Mouse (Mus musculus): ENCODE data around the gene Ptcd2. TPM values are rescaled to one million over a fixed set of nuclear protein-coding genes. Genes with fewer than 3 reads are reported as not detected.

The Ptcd2 gene
- polyA plus RNA-seq (2014; fragmentation: Nextera tagmentation; extraction: Ambion mirVana), result 57.5 and 59.1 TPM in 2 replicates

DNA sequence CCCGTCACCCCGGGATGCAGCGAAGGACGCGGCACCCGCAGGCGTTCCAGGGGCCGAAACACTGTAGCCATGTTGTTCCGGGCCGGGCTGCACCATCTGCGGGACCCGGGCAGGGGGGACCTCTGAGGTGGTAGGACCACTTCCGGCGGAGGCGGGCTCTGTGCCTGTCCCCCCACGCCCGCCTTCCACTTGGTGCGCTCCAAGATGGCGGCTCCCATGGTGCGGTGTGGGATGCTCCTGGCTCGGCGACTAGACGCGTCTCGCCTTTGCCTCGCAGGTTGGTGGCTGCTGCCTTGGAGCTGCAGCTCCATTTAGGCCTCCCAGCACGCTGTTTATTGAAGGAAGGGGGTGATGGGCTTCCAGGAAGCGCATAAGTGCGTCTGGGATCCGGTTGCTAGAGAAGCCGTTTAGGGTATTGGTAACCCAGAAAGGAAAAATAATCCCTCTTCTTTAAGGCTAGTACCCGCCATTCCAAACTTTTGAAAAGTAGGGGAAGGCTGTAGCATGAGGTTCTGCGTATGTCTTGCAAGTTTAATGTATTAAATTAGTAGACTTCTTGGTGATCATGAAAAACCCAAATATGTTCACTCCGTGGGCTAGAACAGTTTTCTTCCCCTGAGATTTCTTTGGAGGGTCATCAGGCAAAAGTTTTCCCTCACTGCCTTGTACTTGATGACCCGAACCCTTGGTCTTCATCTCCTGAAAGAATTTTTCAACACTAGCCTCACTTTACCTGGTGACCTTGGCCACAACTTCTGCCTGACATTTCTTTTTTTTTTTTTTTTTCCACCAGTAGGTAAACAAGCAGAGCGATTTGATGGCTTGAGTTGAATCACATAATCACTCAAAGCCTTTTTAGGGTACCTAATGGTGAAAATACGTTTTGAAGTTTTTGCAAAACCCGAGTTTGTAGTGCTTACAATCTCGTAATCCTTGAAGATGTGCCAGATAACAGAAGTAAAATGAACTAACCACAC lies at the start of gene Ptcd2, which contains the start of gene Mrps27:
Gene Ptcd2 (minus strand): TSS at position 107 of the 977 bp plus-strand sequence.
Gene Mrps27 (plus strand): TSS at position 188 of the 977 bp plus-strand sequence.
- Histone ChIP-seq H3K4me3 (ENCODE audit: low read length) (peak within 1 kb of the TSS; percentile 94), H3K4me2 (replicated peaks; ENCODE audit: low read depth, low read length) (peak within 1 kb of the TSS; percentile 74), H3K9ac (ENCODE audit: low read depth, low read length) (peak within 1 kb of the TSS; percentile 85), H3K27me3 (ENCODE audit: control insufficient read depth, insufficient read depth, low read length) (no peaks in the 10 kb centered on the region), H3K36me3 (ENCODE audit: control insufficient read depth, insufficient read depth, low read length) (peaks cover 30% of the 10 kb centered on the region), H3K27ac (ENCODE audit: low read depth, low read length) (peak within 1 kb of the TSS; percentile 81), H3K4me1 (ENCODE audit: control insufficient read depth, insufficient read depth, low read length) (peaks cover 12% of the 10 kb centered on the region; the same call in 1 of the 2 replicates), H3K9me3 (ENCODE audit: control insufficient read depth, low read length) (no peaks in the 10 kb centered on the region)
- ATAC-seq (ENCODE audit: low FRiP score, low TSS enrichment), result peak; percentile 99
- WGBS, result 3% methylated on average over 39 of the region's 39 CpGs

DNA sequence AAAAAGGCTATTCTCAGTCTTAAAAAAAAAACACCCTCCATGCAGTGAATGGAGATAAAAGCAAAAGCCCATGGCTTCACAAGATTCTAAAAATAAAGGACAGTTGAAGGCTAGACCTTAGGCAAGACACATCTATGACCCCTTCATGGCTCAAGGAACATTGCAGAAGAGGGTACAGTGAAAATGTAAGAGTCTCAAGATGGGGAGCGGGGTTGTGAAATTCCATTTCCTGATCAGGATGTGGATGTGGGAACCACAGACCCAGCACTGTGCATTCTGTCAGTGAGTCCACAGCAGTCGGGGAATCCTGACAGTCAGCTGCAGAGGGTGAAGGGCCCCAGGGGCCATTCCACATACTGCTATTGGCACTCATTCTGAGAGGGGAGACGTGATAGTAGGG lies 48.6 kb upstream of the Ptcd2 start:
- WGBS, result 84% methylated on average over 3 of the region's 3 CpGs
- H3K36me3 ChIP-seq (ENCODE audit: control insufficient read depth, insufficient read depth, low read length), result no peaks in the 10 kb centered on the region; the same call in 1 of the 2 replicates
- no peak overlapping the region for H3K9ac ChIP-seq (ENCODE audit: low read depth, low read length)
- no peak overlapping the region for H3K27ac ChIP-seq (ENCODE audit: low read depth, low read length)
- H3K27me3 ChIP-seq (ENCODE audit: control insufficient read depth, insufficient read depth, low read length), result no peaks in the 10 kb centered on the region
- H3K4me3 ChIP-seq (ENCODE audit: low read length), result no peak overlapping the region
- no peak overlapping the region for H3K4me2 ChIP-seq (replicated peaks; ENCODE audit: low read depth, low read length)
- ATAC-seq (ENCODE audit: low FRiP score, low TSS enrichment), result no peak
- H3K9me3 ChIP-seq (ENCODE audit: control insufficient read depth, low read length), result no peaks in the 10 kb centered on the region
- no peaks in the 10 kb centered on the region for H3K4me1 ChIP-seq (ENCODE audit: control insufficient read depth, insufficient read depth, low read length)

DNA sequence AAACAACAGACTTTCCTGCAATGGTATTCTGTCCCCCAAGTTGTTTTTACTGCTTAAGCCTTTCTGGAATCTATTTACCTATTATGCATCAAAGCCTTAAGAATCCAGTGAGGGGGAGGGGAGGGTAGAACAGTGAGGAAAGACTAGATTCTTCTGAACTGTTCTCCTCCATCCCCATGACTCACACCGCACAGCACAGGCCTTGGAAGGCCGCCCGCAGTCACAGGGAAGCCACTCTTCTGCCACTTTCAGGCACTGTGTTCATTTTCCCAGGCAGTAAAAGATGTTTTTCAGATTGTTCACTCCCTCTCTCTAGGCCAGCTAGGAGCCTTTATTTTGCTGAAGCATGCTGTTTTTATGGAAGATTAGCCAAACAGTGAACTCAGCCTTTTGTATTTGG lies 46.9 kb upstream of the Ptcd2 start:
- Histone ChIP-seq H3K4me2 (replicated peaks; ENCODE audit: low read depth, low read length) (no peak overlapping the region), H3K36me3 (ENCODE audit: control insufficient read depth, insufficient read depth, low read length) (no peaks in the 10 kb centered on the region; the same call in 1 of the 2 replicates), H3K27me3 (ENCODE audit: control insufficient read depth, insufficient read depth, low read length) (no peaks in the 10 kb centered on the region), H3K9ac (ENCODE audit: low read depth, low read length) (no peak overlapping the region), H3K9me3 (ENCODE audit: control insufficient read depth, low read length) (no peaks in the 10 kb centered on the region), H3K4me3 (ENCODE audit: low read length) (no peak overlapping the region), H3K27ac (ENCODE audit: low read depth, low read length) (no peak overlapping the region), H3K4me1 (ENCODE audit: control insufficient read depth, insufficient read depth, low read length) (no peaks in the 10 kb centered on the region)
- 86% methylated on average over 3 of the region's 3 CpGs for WGBS
- ATAC-seq (ENCODE audit: low FRiP score, low TSS enrichment), result no peak

DNA sequence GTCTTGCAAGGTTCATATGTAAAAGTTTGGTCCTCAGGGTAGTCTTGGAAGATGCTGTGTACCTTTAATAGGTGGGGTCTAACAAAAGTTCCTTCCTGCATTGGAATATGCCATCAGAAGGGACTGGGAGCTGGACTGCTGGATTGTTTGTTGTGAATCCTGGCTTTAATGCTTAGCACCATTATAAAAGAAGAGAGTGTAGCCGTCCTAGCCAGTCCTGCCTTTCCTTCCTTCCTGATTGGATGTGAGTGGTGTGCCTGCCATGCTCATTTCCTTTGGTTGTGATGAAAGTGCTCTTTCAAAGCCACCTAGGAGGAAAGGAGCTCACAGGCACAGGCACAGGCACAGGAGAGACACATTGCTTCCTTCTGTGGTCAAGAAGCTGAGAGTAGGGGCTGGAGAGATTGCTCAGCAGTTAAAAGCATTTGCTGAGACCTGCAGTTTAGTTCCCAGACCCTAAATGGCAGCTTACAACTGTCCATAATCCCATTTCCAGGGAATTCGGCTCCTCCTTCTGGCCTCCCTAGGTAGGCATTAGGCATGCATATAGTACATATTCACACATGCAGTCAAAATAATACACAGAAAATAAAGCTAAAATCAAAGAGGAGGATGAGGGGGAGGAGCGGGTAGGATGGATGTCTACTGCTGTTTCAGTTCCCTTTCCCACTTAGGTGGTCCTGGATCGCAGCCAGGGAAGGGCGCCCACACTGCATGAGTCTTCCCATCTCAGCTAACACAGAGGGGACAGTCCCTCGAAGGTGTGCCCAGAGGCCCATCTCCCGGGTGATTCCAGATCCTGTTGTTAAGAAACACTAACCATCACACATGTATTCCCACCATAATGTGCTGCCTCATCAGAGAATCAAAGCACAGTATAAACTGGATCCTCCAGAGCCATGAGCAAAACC lies 43.7 kb upstream of the Ptcd2 start:
- Histone ChIP-seq H3K9me3 (ENCODE audit: control insufficient read depth, low read length) (no peaks in the 10 kb centered on the region), H3K36me3 (ENCODE audit: control insufficient read depth, insufficient read depth, low read length) (no peaks in the 10 kb centered on the region; the same call in 1 of the 2 replicates), H3K9ac (ENCODE audit: low read depth, low read length) (no peak overlapping the region), H3K4me3 (ENCODE audit: low read length) (no peak overlapping the region), H3K27ac (ENCODE audit: low read depth, low read length) (no peak overlapping the region), H3K4me2 (replicated peaks; ENCODE audit: low read depth, low read length) (no peak overlapping the region), H3K27me3 (ENCODE audit: control insufficient read depth, insufficient read depth, low read length) (no peaks in the 10 kb centered on the region), H3K4me1 (ENCODE audit: control insufficient read depth, insufficient read depth, low read length) (no peaks in the 10 kb centered on the region)
- no peak for ATAC-seq (ENCODE audit: low FRiP score, low TSS enrichment)
- WGBS, result 73% methylated on average over 7 of the region's 7 CpGs

DNA sequence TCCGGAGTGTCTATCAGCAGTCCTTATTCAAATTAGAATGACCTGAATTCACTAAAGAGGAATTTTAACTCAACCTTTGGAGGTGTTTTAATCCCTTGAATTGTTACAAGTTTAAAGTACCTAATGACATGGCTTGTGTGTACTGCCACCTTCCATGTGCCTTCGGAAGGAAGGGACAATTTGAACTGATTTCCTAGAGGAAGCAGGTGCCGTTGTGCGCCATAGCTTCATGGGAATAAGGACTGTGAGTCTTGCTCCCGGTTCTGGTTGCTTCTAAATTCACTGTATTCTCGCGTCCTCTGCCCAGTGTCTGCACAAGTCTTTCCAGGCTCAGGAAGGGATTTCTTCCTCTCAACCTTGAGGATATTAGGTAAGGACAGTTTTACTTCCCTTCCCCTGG lies 41.8 kb upstream of the Ptcd2 start:
- Histone ChIP-seq H3K36me3 (ENCODE audit: control insufficient read depth, insufficient read depth, low read length) (peaks cover 1% of the 10 kb centered on the region; the same call in 1 of the 2 replicates), H3K4me1 (ENCODE audit: control insufficient read depth, insufficient read depth, low read length) (no peaks in the 10 kb centered on the region), H3K9ac (ENCODE audit: low read depth, low read length) (no peak overlapping the region), H3K9me3 (ENCODE audit: control insufficient read depth, low read length) (no peaks in the 10 kb centered on the region), H3K27ac (ENCODE audit: low read depth, low read length) (no peak overlapping the region), H3K4me3 (ENCODE audit: low read length) (no peak overlapping the region), H3K4me2 (replicated peaks; ENCODE audit: low read depth, low read length) (no peak overlapping the region), H3K27me3 (ENCODE audit: control insufficient read depth, insufficient read depth, low read length) (no peaks in the 10 kb centered on the region)
- no peak for ATAC-seq (ENCODE audit: low FRiP score, low TSS enrichment)
- WGBS, result 92% methylated on average over 7 of the region's 7 CpGs

DNA sequence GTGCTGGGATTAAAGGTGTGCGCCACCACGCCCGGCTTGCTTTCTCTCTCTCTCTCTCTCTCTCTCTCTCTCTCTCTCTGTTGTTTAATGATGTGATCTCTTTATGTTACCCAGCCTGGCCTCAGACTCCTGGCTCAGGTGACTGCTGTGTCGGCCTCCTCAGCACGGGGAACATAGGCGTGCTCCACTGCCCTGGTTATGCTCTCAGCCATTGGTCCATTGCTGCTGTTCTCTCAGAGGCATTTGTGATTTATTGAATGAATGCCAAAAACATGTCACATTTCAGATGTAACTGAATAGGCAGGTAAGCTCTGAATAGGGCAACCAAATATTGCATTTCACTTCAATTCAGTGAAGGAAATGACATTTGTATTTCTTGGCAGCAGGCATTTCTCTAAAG lies 41.4 kb upstream of the Ptcd2 start:
- H3K27ac ChIP-seq (ENCODE audit: low read depth, low read length), result no peak overlapping the region
- H3K9ac ChIP-seq (ENCODE audit: low read depth, low read length), result no peak overlapping the region
- 75% methylated on average over 6 of the region's 6 CpGs for WGBS
- H3K4me2 ChIP-seq (replicated peaks; ENCODE audit: low read depth, low read length), result no peak overlapping the region
- no peaks in the 10 kb centered on the region for H3K9me3 ChIP-seq (ENCODE audit: control insufficient read depth, low read length)
- no peaks in the 10 kb centered on the region for H3K27me3 ChIP-seq (ENCODE audit: control insufficient read depth, insufficient read depth, low read length)
- ATAC-seq (ENCODE audit: low FRiP score, low TSS enrichment), result no peak
- no peaks in the 10 kb centered on the region for H3K4me1 ChIP-seq (ENCODE audit: control insufficient read depth, insufficient read depth, low read length)
- no peak overlapping the region for H3K4me3 ChIP-seq (ENCODE audit: low read length)
- peaks cover 6% of the 10 kb centered on the region; the same call in 1 of the 2 replicates for H3K36me3 ChIP-seq (ENCODE audit: control insufficient read depth, insufficient read depth, low read length)

DNA sequence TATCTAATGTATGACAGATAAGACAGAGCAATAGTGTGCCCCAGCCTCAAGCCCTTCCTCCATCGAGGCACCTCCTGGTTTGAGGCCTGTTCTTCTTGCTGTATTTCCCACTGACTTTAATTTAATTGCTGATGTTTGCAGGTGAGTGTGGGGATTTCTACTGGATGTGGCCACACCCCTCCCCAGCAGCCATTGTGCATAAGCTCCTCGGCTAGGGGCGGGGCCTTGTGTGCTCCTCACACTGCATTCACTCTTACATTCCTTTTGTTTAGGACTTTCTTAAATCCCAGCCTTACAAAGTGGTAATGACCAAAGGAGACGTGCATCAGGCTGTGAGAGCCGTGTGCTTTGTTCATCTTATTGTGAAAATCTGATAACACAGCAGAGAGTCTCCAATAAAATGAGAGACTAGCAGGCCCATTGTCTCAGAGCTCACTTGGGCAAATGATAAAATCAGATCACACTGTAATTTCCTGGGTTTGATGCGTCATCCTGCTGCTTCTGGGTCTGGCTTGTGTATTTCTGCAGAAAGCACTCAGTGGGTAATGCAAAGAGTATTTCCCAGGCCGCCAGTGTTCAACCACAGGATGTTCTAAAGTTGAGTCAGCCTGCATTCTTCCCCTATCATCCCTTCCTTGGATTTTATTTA lies 40.2 kb upstream of the Ptcd2 start:
- H3K4me1 ChIP-seq (ENCODE audit: control insufficient read depth, insufficient read depth, low read length), result no peaks in the 10 kb centered on the region
- H3K36me3 ChIP-seq (ENCODE audit: control insufficient read depth, insufficient read depth, low read length), result peaks cover 6% of the 10 kb centered on the region; the same call in 1 of the 2 replicates
- no peaks in the 10 kb centered on the region for H3K27me3 ChIP-seq (ENCODE audit: control insufficient read depth, insufficient read depth, low read length)
- H3K4me2 ChIP-seq (replicated peaks; ENCODE audit: low read depth, low read length), result no peak overlapping the region
- H3K4me3 ChIP-seq (ENCODE audit: low read length), result no peak overlapping the region
- ATAC-seq (ENCODE audit: low FRiP score, low TSS enrichment), result no peak
- H3K9me3 ChIP-seq (ENCODE audit: control insufficient read depth, low read length), result no peaks in the 10 kb centered on the region
- H3K27ac ChIP-seq (ENCODE audit: low read depth, low read length), result no peak overlapping the region
- WGBS, result 76% methylated on average over 7 of the region's 7 CpGs
- no peak overlapping the region for H3K9ac ChIP-seq (ENCODE audit: low read depth, low read length)

DNA sequence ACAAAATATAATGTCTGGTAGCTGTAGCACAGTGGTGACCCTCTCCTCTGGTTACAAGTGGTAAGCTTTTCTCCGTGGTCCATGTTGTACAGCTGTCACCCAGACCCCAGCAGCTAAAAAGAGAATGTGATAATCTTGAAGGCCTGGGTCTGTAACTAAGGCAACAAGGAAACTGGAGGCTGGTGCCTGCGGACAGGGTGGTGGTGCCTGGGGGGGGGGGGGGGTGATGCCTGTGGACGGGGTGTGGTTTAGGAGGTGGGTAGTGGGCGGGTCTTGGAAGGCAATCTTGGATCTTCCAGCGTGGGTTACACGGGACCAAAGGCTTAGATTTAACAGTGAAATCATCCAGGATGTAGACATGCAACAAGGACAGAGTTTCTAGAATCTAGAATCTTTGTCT lies 37.9 kb upstream of the Ptcd2 start:
- Histone ChIP-seq H3K27me3 (ENCODE audit: control insufficient read depth, insufficient read depth, low read length) (no peaks in the 10 kb centered on the region), H3K4me3 (ENCODE audit: low read length) (no peak overlapping the region), H3K36me3 (ENCODE audit: control insufficient read depth, insufficient read depth, low read length) (peaks cover 6% of the 10 kb centered on the region; the same call in 1 of the 2 replicates), H3K4me2 (replicated peaks; ENCODE audit: low read depth, low read length) (no peak overlapping the region), H3K4me1 (ENCODE audit: control insufficient read depth, insufficient read depth, low read length) (no peaks in the 10 kb centered on the region), H3K27ac (ENCODE audit: low read depth, low read length) (no peak overlapping the region), H3K9me3 (ENCODE audit: control insufficient read depth, low read length) (no peaks in the 10 kb centered on the region), H3K9ac (ENCODE audit: low read depth, low read length) (no peak overlapping the region)
- whole genome bisulfite sequencing, result 73% methylated on average over 6 of the region's 6 CpGs
- ATAC-seq (ENCODE audit: low FRiP score, low TSS enrichment), result no peak

Data from kidney, embryonic 14.5 days (tissue).